Mouse (Mus musculus) heart, postnatal 10 days (tissue): Measurements from ENCODE around the gene Slc7a5. TPM values are rescaled to one million over a fixed set of nuclear protein-coding genes. Genes with fewer than 3 reads are reported as not detected.

Experiments
- DNase-seq, 2 experiments: peaks; one replicate each; pipeline ENCODE4 v3.0.0; 2021
- intact Hi-C: fragments of 180-260 bp; cut with DNase I; formaldehyde crosslinking; loops from one replicate; pipeline ENCODE4 v1.15.1; 2025
- total RNA-seq, 2 experiments: library from RNA; stranded (reverse); gene quantifications; 2 replicates each; pipeline ENCODE4 v1.2.3; 2021

Slc7a5 gene
- total RNA-seq, 2 experiments from 2014 or later = 8.6 to 11.3 TPM

GRCm38 (mm10) chr8:121832061-121832460, 75.4 kb downstream of the Slc7a5 start:
- intact Hi-C loops = loop anchor here (5.0 kb wide), 1 partner anchor 115 kb away; no protein-coding TSS in a partner anchor
- DNase-seq = no peak

Other genes with a start within 250 kb of the Slc7a5 start
- not detected for gene Jph3, start 178.1 kb downstream of the Slc7a5 start, total RNA-seq
- 10 to 100 TPM; 14.4 to 16.0 TPM for gene Klhdc4, start 78.1 kb downstream of the Slc7a5 start, total RNA-seq
- gene Car5a, start 37.2 kb upstream of the Slc7a5 start, total RNA-seq = not detected
- gene Banp, start 42.1 kb upstream of the Slc7a5 start, total RNA-seq = 10 to 100 TPM in 1 of 2 experiments, 1 to 10 TPM in 1; 9.8 to 11.9 TPM